Mouse (Mus musculus) thymus, adult 2 months (tissue): ENCODE data around the gene Gipc2. TPM values are rescaled to one million over a fixed set of nuclear protein-coding genes. Genes with fewer than 3 reads are reported as not detected.

ENCODE experiments used
- DNase-seq: peaks from one replicate; pipeline ENCODE4 v3.0.0; 2021
- H3K27ac ChIP-seq: fragments of 200-500 bp; 2 replicates; pipeline ENCODE4 v1.5.1; 2012; ENCODE audit warnings: low read length, control low read depth; ENCODE audit not compliant: control insufficient read depth, insufficient read depth
- H3K27me3 ChIP-seq: fragments of 200-500 bp; 2 replicates; pipeline ENCODE4 v1.6.1; 2012; ENCODE audit warnings: mild to moderate bottlenecking, low read length, moderate library complexity, mixed read lengths; ENCODE audit not compliant: control insufficient read depth, insufficient read depth
- H3K36me3 ChIP-seq: fragments of 200-500 bp; 2 replicates; pipeline ENCODE4 v1.6.1; 2012; ENCODE audit warnings: mild to moderate bottlenecking, low read length, moderate library complexity; ENCODE audit not compliant: control insufficient read depth, insufficient read depth
- H3K4me1 ChIP-seq: fragments of 200-500 bp; replicated peaks from 2 replicates; pipeline ENCODE4 v1.6.1; 2012; ENCODE audit warnings: low read length; ENCODE audit not compliant: control insufficient read depth, insufficient read depth
- H3K4me3 ChIP-seq: fragments of 200-500 bp; 2 replicates; pipeline ENCODE4 v1.5.1; 2012; ENCODE audit warnings: mild to moderate bottlenecking, low read length, control low read depth, moderate library complexity; ENCODE audit not compliant: control insufficient read depth, insufficient read depth
- CTCF ChIP-seq: fragments of 200-500 bp; IDR thresholded peaks from 2 replicates; pipeline ENCODE4 v1.5.1; 2012; ENCODE audit warnings: mild to moderate bottlenecking, control low read depth, low read length, moderate library complexity, borderline replicate concordance; ENCODE audit not compliant: control insufficient read depth, poor library complexity, insufficient read depth; ENCODE audit errors: extremely low read depth
- POLR2A ChIP-seq: fragments of 200-500 bp; IDR thresholded peaks from 2 replicates; pipeline ENCODE4 v1.6.1; 2012; ENCODE audit warnings: mild to moderate bottlenecking, low read length, control low read depth, moderate library complexity; ENCODE audit not compliant: control insufficient read depth, poor library complexity, insufficient read depth; ENCODE audit errors: extremely low read depth
- WGBS: fragments of 180-500 bp; shearing (Covaris S2); methylation state at CpG from one replicate; pipeline ENCODE4 v1.1.7; 2018; 5-methylcytosine and 5-hydroxymethylcytosine counted together
- polyA plus RNA-seq: library from polyadenylated mRNA; depleted of rRNA; stranded (reverse); fragments of >200 nt; gene quantifications from 2 replicates; pipeline ENCODE4 v1.2.3, GENCODE M21; 2012; rRNA removed

The Gipc2 gene
- polyA plus RNA-seq, result 3.2 and 4.0 TPM in 2 replicates

DNA sequence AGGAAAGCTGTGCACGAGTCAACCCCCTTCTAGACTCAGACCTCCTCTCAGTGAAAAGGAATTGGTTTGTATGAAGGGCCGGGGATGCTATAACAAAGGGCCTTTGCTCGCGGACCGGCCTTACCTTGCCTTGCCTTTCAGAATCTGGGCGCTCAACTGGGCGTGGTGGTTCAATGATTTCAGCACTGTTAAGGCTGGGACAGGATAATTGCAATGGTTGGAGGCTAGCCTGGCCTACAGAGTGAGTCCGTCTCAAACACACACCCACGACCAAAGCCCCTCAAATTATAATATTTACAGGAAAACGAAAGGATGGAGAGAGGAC is at the start of gene Gipc2:
TSS of gene Gipc2 (minus strand) at position 132 of the 325 bp plus-strand sequence.
- WGBS, result 12% methylated on average over 10 of the region's 10 CpGs
- no peaks in the 10 kb centered on the region for H3K36me3 ChIP-seq
- peaks cover 7% of the 10 kb centered on the region; the same call in 1 of the 2 replicates for H3K27me3 ChIP-seq
- peaks cover 8% of the 10 kb centered on the region for H3K4me1 ChIP-seq
- no peak for DNase-seq
- TF ChIP-seq CTCF (no peak), POLR2A (no peak)
- H3K27ac ChIP-seq, result no peak within 1 kb of the TSS
- H3K4me3 ChIP-seq, result peak within 1 kb of the TSS; percentile 39

DNA sequence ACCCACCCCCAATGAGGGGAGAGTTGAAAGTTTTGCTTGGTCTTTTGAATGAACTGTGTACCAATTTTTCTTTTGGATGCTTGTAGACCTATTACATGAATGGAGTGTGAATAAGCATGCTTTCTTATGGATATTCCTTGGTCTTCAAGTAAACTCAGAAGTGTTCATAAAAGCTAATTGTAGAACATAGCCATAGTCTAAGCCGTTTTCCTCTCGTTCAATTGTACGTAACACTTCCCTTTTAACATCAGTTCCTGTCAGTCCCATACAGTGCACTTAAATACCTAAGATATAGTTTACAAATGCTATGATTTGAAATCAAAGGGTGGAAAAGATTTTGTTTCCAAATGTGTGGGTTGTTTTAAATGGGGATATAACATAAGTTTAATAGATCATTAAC is 47.4 kb upstream of the Gipc2 start:
- TF ChIP-seq CTCF (no peak), POLR2A (no peak)
- WGBS, result 28% methylated on average over 3 of the region's 3 CpGs
- Histone ChIP-seq H3K27me3 (no peaks in the 10 kb centered on the region), H3K4me3 (no peak overlapping the region), H3K27ac (no peak overlapping the region), H3K4me1 (peaks cover 5% of the 10 kb centered on the region), H3K36me3 (peaks cover 31% of the 10 kb centered on the region)
- no peak for DNase-seq

DNA sequence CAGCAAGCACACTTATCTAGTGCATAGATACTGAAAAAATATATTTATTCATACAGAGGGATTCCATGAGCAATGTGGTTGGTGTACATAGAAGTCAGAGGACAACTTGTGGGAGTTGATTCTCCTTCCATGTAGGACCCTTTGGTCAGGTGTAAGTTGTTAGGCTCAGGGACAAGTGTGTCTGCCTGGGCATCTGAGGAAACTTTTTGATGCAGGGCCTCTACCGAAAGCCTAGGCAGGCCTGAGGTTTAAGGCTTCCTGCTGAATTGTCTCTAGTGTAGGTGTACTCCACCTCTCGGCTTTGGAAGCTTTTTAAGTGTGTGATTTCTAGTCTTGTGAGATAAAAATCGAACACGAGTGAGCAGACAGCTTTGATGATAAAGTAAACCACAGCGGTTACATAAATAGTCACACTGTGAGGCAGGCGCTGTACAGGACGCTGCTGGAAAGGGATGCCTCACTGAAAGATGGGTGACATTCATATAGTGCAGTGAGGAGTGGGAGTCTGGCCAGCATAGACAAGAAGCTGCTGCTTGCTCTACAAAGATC is 45.8 kb upstream of the Gipc2 start:
- peaks cover 15% of the 10 kb centered on the region for H3K36me3 ChIP-seq
- under 1% methylated on average over 7 of the region's 7 CpGs for WGBS
- H3K27me3 ChIP-seq, result no peaks in the 10 kb centered on the region
- peaks cover 5% of the 10 kb centered on the region for H3K4me1 ChIP-seq
- no peak overlapping the region; the same call in 1 of the 2 replicates for H3K4me3 ChIP-seq
- peak; percentile 45 for DNase-seq
- peak overlapping the region; percentile 69; the same call in 1 of the 2 replicates for H3K27ac ChIP-seq
- TF ChIP-seq POLR2A, result no peak
- no peak for TF ChIP-seq CTCF

DNA sequence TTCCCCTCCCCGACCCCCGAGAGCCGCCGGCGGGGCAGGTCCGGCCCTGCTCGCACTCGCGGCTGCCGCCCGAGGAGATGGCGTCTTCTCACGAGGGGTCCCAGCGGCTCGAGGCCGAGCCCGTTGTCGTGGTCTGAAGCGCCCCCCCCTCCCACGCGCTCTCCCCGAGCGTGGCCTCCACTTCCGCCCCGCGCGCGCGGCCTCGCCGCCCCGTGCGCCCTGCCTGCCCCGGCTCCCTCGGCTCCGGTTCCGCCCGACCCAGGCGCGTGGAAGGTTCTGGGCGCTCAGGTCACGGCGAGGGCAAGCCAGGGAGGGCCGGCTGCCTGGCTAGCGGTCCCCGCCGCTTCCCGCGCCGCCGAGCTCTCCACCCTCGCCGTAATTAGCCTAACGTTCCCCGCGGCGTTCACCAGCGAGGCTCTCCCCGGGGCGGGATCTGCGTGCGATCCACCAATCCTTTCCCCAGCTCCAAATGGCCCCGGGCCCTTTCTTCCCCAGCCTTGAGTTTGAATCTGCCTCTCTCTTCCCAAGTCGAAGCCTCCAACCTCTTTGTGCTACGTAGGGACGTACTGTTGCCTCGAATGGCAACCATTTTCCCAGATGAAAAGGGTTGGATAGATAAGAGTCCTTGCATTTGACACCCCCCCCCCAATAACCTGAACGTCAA is 44.8 kb upstream of the Gipc2 start:
- DNase-seq, result peak; percentile 76
- under 1% methylated on average over 68 of the region's 68 CpGs for WGBS

DNA sequence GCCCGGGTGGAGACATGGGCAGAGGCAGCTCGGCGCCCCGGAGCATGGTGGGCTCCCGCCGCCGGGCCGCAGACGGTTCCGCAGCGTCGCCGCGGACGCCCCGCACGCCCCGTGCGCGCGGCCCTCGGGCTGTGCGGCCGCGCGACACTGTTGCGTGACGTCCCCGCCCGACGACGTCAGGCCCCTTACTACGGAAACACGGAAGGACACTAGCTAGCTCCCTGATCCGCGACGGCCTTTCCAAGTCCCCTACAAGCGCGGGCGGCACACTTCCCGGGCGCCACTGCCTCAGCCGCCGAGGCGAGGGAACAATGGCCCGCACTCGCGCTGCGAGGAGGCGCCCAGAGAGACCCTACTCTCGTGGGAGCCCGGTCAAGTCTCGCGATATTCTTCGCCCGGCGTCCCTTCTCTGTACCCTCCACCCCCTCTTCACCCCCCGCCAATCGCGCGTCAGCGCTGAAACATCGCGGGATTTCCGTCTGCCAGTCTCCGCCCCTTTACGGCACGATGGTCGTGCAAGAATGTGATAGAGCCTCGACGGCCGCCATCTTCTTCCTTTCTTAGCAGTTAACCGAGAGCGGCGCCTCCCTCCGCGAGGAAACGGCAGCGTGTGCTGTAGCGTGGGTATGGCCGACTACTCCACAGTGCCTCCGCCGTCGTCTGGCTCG is 44.1 kb upstream of the Gipc2 start, which contains the start of the genes Dnajb4 and Fubp1:
TSS of gene Dnajb4 (minus strand) at position 336 of the 668 bp plus-strand sequence.
TSS of gene Fubp1 (plus strand) at position 456 of the 668 bp plus-strand sequence.
- DNase-seq, result peak; percentile 100
- Histone ChIP-seq H3K27me3 (no peaks in the 10 kb centered on the region), H3K36me3 (no peaks in the 10 kb centered on the region), H3K27ac (peak within 1 kb of the TSS; percentile 69), H3K4me3 (peak within 1 kb of the TSS; percentile 70), H3K4me1 (peaks cover 5% of the 10 kb centered on the region)
- TF ChIP-seq POLR2A (peak; percentile 100), CTCF (0 out of 2 replicates have a peak, but pooled peaks have one; percentile 38)
- under 1% methylated on average over 85 of the region's 85 CpGs for WGBS

More for the DNA sequence above, 44.8 kb upstream of the Gipc2 start:
- H3K27me3 ChIP-seq, result no peaks in the 10 kb centered on the region
- peak overlapping the region; percentile 69 for H3K27ac ChIP-seq
- no peak for TF ChIP-seq POLR2A
- TF ChIP-seq CTCF, result no peak
- peaks cover 5% of the 10 kb centered on the region for H3K4me1 ChIP-seq
- peaks cover 5% of the 10 kb centered on the region for H3K36me3 ChIP-seq
- peak overlapping the region; percentile 70 for H3K4me3 ChIP-seq

DNA sequence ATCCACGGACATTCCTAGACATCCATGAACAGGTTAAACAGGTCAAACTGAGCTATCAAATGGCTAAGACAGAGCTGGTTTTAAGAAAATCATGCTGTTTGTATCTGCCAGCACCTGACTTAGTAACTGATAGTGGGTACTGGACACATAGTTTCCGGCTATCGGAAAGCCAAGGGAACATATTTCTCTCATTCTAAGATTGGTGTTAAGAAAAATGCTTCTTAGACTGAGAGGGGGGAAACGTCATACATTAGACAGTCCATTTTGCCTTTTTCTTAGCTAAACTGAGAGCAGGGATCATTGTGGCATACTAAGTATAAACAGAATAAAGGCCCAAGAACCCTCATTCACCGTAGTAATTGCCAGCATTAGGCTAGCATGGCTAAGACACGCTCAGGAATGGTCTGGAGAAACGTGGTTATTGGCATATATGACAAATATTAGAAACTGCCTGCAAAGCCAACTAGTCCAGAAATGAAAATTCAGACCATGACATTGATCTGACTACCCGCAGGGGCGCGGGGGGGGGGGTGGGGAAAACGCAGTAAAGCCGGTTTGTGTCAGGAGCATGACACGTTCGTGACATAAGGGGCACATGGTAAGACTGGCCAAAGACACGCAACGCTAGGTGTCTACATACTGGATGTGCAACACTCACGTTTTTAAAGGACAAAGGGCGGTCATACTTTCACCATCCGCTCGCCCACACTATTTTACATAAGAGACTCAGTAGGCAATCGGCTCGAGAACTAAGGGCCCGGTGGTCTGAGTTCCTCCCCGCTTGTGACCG is 43.3 kb upstream of the Gipc2 start:
- H3K36me3 ChIP-seq, result no peaks in the 10 kb centered on the region
- peaks cover 5% of the 10 kb centered on the region for H3K4me1 ChIP-seq
- 6% methylated on average over 25 of the region's 25 CpGs for WGBS
- peak; percentile 20 for DNase-seq
- no peak for TF ChIP-seq CTCF
- no peak for TF ChIP-seq POLR2A
- H3K27me3 ChIP-seq, result no peaks in the 10 kb centered on the region
- peak overlapping the region; percentile 66 for H3K4me3 ChIP-seq
- H3K27ac ChIP-seq, result peak overlapping the region; percentile 64
